In the genomic region with DNA sequence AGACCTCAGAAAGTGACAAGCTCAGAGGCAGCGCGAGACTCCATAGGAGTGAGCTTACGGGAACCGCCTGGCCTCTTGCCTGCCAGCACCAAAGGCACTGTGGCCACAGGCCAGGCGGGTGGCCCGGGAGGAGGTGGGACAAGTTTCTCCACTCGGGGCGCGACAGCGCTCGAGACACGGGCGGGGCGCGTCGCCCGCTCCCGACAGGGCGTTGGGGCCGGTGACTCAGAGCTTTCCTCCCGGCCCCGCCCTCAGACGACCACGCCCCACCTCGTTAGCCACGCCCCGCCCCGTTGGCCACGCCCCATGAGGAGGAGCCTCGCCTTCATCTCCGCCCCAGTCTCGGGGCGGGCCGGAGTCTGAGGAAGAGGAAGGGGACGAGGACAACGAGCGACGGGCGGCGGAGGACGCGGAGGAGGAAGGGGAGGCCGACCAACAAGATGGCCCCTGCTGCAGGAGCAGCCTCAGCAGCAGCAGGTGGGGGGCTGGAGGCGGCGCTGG, we compare ENCODE assay signal across 8 mouse cellular contexts. TPM values are rescaled to one million over a fixed set of nuclear protein-coding genes. Genes with fewer than 3 reads are reported as not detected.
A peak's percentile ranks its signal among the peaks of the same experiment; 100 is the strongest.
DNase-seq lines count a peak whose midpoint lies in the region; ATAC-seq and TF ChIP-seq lines count a peak whose summit lies in the region.

Rc3h1 (plus strand) TSS at position 362 of the 501 bp plus-strand sequence.

- peak within 1 kb of the TSS; percentile 62 for H3K4me2 ChIP-seq in embryonic facial prominence, embryonic 14.5 days (ENCODE audit: low read depth, low read length)
- peak within 1 kb of the TSS; percentile 72 for H3K4me2 ChIP-seq in limb, embryonic 13.5 days (replicated peaks)
- peak within 1 kb of the TSS; percentile 79 for H3K4me2 ChIP-seq in midbrain, embryonic 16.5 days (ENCODE audit: low read length)

- H3K27ac ChIP-seq in embryonic facial prominence, embryonic 14.5 days (replicated peaks; ENCODE audit: low read depth, low read length): peak within 1 kb of the TSS; percentile 86
- H3K27ac ChIP-seq in heart, adult 2 months: peak within 1 kb of the TSS; percentile 96
- peak within 1 kb of the TSS; percentile 90 for H3K27ac ChIP-seq in limb, embryonic 13.5 days
- H3K27ac ChIP-seq in midbrain, embryonic 16.5 days (ENCODE audit: low read length): peak within 1 kb of the TSS; percentile 88

- H3K36me3 ChIP-seq in embryonic facial prominence, embryonic 14.5 days (ENCODE audit: control insufficient read depth, insufficient read depth, low read length): no peaks in the 10 kb centered on the region
- H3K36me3 ChIP-seq in heart, adult 2 months (ENCODE audit: control insufficient read depth, insufficient read depth, low read length): peaks cover 15% of the 10 kb centered on the region
- no peaks in the 10 kb centered on the region for H3K36me3 ChIP-seq in limb, embryonic 13.5 days
- no peaks in the 10 kb centered on the region for H3K36me3 ChIP-seq in midbrain, embryonic 16.5 days (ENCODE audit: control insufficient read depth, insufficient read depth, low read length)

- peak; percentile 81 for DNase-seq in 3T3-L1 (ENCODE audit: low read depth, low spot score)
- DNase-seq in adrenal gland, postnatal 4 days (ENCODE audit: low spot score in 2 of 2): peak; percentile 99
- DNase-seq in embryonic facial prominence, embryonic 14.5 days (ENCODE audit: low spot score): peak; percentile 94
- DNase-seq in heart, adult 2 months: peak; percentile 98 to 100
- DNase-seq in kidney, adult 8-10 months: peak; percentile 95 to 98
- peak; percentile 99 to 100 for DNase-seq in spleen, postnatal 10 days (ENCODE audit: low spot score in 2 of 2)

- 0 out of 2 replicates have a peak, but pooled peaks have one; percentile 21 for TF ChIP-seq EP300 in heart, adult 2 months (IDR thresholded peaks at IDR 0.05; ENCODE audit: insufficient read depth, low read depth, low read length)

- peak; percentile 49 for TF ChIP-seq CTCF in heart, adult 2 months (IDR thresholded peaks at IDR 0.05)

- no peaks in the 10 kb centered on the region for H3K27me3 ChIP-seq in embryonic facial prominence, embryonic 14.5 days (replicated peaks; ENCODE audit: control insufficient read depth, insufficient read depth, low read length)
- no peaks in the 10 kb centered on the region for H3K27me3 ChIP-seq in heart, adult 2 months (ENCODE audit: control insufficient read depth, insufficient read depth, low read length)
- no peaks in the 10 kb centered on the region for H3K27me3 ChIP-seq in limb, embryonic 13.5 days
- H3K27me3 ChIP-seq in midbrain, embryonic 16.5 days (ENCODE audit: control insufficient read depth, insufficient read depth, low read depth, low read length): no peaks in the 10 kb centered on the region

- ATAC-seq in embryonic facial prominence, embryonic 14.5 days (ENCODE audit: low read depth): peak; percentile 94
- ATAC-seq in limb, embryonic 13.5 days (ENCODE audit: low FRiP score, low read depth): peak; percentile 93
- peak; percentile 96 for ATAC-seq in midbrain, embryonic 16.5 days

- peak within 1 kb of the TSS; percentile 96 for H3K4me3 ChIP-seq in embryonic facial prominence, embryonic 14.5 days (ENCODE audit: low read depth, low read length)
- peak within 1 kb of the TSS; percentile 63 for H3K4me3 ChIP-seq in heart, adult 2 months
- H3K4me3 ChIP-seq in limb, embryonic 13.5 days: peak within 1 kb of the TSS; percentile 98
- peak within 1 kb of the TSS; percentile 99 for H3K4me3 ChIP-seq in midbrain, embryonic 16.5 days (ENCODE audit: low read depth, low read length)

- H3K79me2 ChIP-seq in heart, adult 2 months (replicated peaks; ENCODE audit: control insufficient read depth, insufficient read depth, low read length): peaks cover 1% of the 10 kb centered on the region

- no peaks in the 10 kb centered on the region for H3K9me3 ChIP-seq in embryonic facial prominence, embryonic 14.5 days (ENCODE audit: control insufficient read depth, low read length)
- no peaks in the 10 kb centered on the region for H3K9me3 ChIP-seq in limb, embryonic 13.5 days
- no peaks in the 10 kb centered on the region for H3K9me3 ChIP-seq in midbrain, embryonic 16.5 days (replicated peaks; ENCODE audit: control insufficient read depth, low read length, poor library complexity, severe bottlenecking)

- under 1% methylated on average over 27 of the region's 45 CpGs for WGBS in embryonic facial prominence, embryonic 14.5 days
- under 1% methylated on average over 42 of the region's 45 CpGs for WGBS in heart, adult 2 months
- WGBS in limb, embryonic 13.5 days: under 1% methylated on average over 39 of the region's 45 CpGs
- WGBS in midbrain, embryonic 16.5 days: under 1% methylated on average over 43 of the region's 45 CpGs

- H3K9ac ChIP-seq in embryonic facial prominence, embryonic 14.5 days (ENCODE audit: low read depth, low read length): peak within 1 kb of the TSS; percentile 96
- peak within 1 kb of the TSS; percentile 96 for H3K9ac ChIP-seq in heart, adult 2 months (ENCODE audit: low read depth, low read length)
- H3K9ac ChIP-seq in limb, embryonic 13.5 days: peak within 1 kb of the TSS; percentile 97
- H3K9ac ChIP-seq in midbrain, embryonic 16.5 days (ENCODE audit: low read depth, low read length): peak within 1 kb of the TSS; percentile 99

- H3K4me1 ChIP-seq in embryonic facial prominence, embryonic 14.5 days (ENCODE audit: control insufficient read depth, insufficient read depth, low read length): peaks cover 12% of the 10 kb centered on the region
- peaks cover 6% of the 10 kb centered on the region for H3K4me1 ChIP-seq in heart, adult 2 months (ENCODE audit: control insufficient read depth, insufficient read depth, low read length)
- H3K4me1 ChIP-seq in limb, embryonic 13.5 days: peaks cover 14% of the 10 kb centered on the region
- peaks cover 14% of the 10 kb centered on the region for H3K4me1 ChIP-seq in midbrain, embryonic 16.5 days (ENCODE audit: control insufficient read depth, insufficient read depth, low read length)

- intact Hi-C loops in heart, adult 2 months (cut with DNase I): loop anchor here (2.0 to 5.0 kb wide), 3 partner anchors 113 to 346 kb away; partner anchors contain the start of genes Prdx6, Rabgap1l and Zbtb37

- peak; percentile 93 for TF ChIP-seq POLR2A in heart, adult 2 months (IDR thresholded peaks at IDR 0.05; ENCODE audit: insufficient read depth, low read depth, low read length)

RNA-seq across cellular contexts. Expression of gene Rc3h1, which starts in this region (rescaled TPM):
- total RNA-seq in adrenal gland, postnatal 4 days (2021): 10 to 100 TPM; 46.0 to 47.7 TPM
- polyA plus RNA-seq in embryonic facial prominence, embryonic 14.5 days (2014; fragmentation: Nextera tagmentation; extraction: Ambion mirVana): 8.1 and 8.5 TPM in 2 replicates
- total RNA-seq in heart, adult 2 months (2021): 10 to 100 TPM; 39.0 to 42.0 TPM
- 9.8 and 21.1 TPM in 2 replicates for polyA plus RNA-seq in heart, adult 2 months (2012; rRNA removed)
- polyA plus RNA-seq in limb, embryonic 13.5 days (2015; fragmentation: Nextera tagmentation; extraction: Ambion mirVana): 8.3 and 8.7 TPM in 2 replicates
- 6.1 and 6.9 TPM in 2 replicates for polyA plus RNA-seq in midbrain, embryonic 16.5 days (2015; fragmentation: Nextera tagmentation; extraction: Ambion mirVana)

Comparison
In these comparisons a context has a peak if more than half of its experiments do, and no peak if none do; other contexts are left out.
1. Peak in every context shown above with its lines: DNase-seq, ATAC-seq, H3K4me3 ChIP-seq and H3K27ac ChIP-seq.